Mouse (Mus musculus) neural tube, embryonic 15.5 days (tissue): Measurements from ENCODE around the gene Fam3a. TPM values are rescaled to one million over a fixed set of nuclear protein-coding genes. Genes with fewer than 3 reads are reported as not detected.
"Not testable (repeated sequence)": the region's sequence is repeated elsewhere in the genome, so short reads cannot be mapped to it uniquely, and the experiment has no call there.

Source experiments
- ATAC-seq: fragments of 200-750 bp; cut with Nextera tagmentation; 2 replicates; pipeline ENCODE4 v1.8.0; 2017; ENCODE audit warnings: mild to moderate bottlenecking, moderate TSS enrichment, moderate library complexity; ENCODE audit not compliant: low FRiP score
- H3K27ac ChIP-seq: fragments of 300-500 bp; sonication (generic); replicated peaks from 2 replicates; pipeline ENCODE4 v1.5.1; 2015; ENCODE audit warnings: mild to moderate bottlenecking, inconsistent platforms
- H3K27me3 ChIP-seq: fragments of 300-500 bp; sonication (generic); replicated peaks from 2 replicates; pipeline ENCODE4 v1.6.1; 2015; ENCODE audit warnings: inconsistent platforms
- H3K36me3 ChIP-seq: fragments of 300-500 bp; sonication (generic); 2 replicates; pipeline ENCODE4 v1.6.1; 2015; ENCODE audit warnings: inconsistent platforms
- H3K4me1 ChIP-seq: fragments of 300-500 bp; sonication (generic); 2 replicates; pipeline ENCODE4 v1.6.1; 2015; ENCODE audit warnings: inconsistent platforms
- H3K4me2 ChIP-seq: fragments of 300-500 bp; sonication (generic); 2 replicates; pipeline ENCODE4 v1.6.1; 2015; ENCODE audit warnings: inconsistent platforms, mild to moderate bottlenecking, moderate library complexity
- H3K4me3 ChIP-seq: fragments of 300-500 bp; sonication (generic); replicated peaks from 2 replicates; pipeline ENCODE4 v1.5.1; 2015; ENCODE audit warnings: mild to moderate bottlenecking, inconsistent platforms
- H3K9ac ChIP-seq: fragments of 300-500 bp; sonication (generic); replicated peaks from 2 replicates; pipeline ENCODE4 v1.6.1; 2015; ENCODE audit warnings: mild to moderate bottlenecking, inconsistent platforms
- H3K9me3 ChIP-seq: fragments of 300-500 bp; sonication (generic); replicated peaks from 2 replicates; pipeline ENCODE4 v1.6.1; 2016; ENCODE audit warnings: inconsistent platforms
- WGBS: fragments of 180-500 bp; shearing (Covaris S2); methylation state at CpG from one replicate; pipeline ENCODE4 v1.1.7; 2015; ENCODE audit warnings: mixed read lengths; 5-methylcytosine and 5-hydroxymethylcytosine counted together
- polyA plus RNA-seq: library from polyadenylated mRNA; unstranded; fragments of >200 nt; fragmentation: Nextera tagmentation; extraction: Ambion mirVana; gene quantifications from 2 replicates; pipeline ENCODE4 v1.2.1, GENCODE M21; 2015

Gene Fam3a
- polyA plus RNA-seq, 1 experiment from 2014 or later: 36.6 TPM

DNA sequence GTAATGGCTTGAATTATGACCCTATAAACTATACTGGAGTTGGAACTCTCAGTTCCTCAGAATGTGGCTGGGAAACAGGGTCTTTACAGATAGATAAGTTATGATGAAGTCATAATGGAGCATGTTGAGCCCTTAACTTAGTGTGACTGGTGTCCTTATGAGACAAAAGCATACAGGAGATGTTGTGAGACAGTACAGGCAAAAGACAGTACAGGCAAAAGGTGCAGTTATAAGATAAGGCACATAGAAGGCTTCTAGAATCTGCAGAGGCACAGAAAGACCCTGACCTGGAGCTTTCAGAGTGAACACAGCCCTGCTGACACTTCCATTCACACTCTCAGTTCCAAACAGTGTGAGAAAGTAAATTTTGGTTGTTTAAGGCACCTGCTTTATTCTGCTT lies 4.9 kb downstream of the Fam3a start:
- ATAC-seq: no peak
- Histone ChIP-seq H3K4me2 (no peak overlapping the region), H3K36me3 (peaks cover 6% of the 10 kb centered on the region; the same call in 1 of the 2 replicates)

DNA sequence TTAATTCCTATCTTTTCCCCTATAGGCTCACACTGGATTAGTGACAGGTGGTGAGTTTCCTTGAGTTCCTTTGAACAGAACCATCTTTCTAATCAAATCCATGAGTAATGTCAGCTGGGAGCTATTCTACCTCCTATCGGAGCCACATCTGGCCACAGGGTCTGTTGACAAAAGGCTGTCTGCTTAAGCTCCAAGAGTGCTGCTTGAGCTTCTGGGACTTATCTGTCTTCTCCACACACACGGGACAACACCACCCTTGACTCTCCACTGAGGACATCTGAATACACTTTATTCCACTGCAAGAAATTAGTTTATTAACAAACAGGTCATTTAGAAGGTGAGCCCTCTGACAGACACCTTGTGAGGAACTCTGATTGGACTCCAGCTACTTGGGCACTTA lies 8.6 kb downstream of the Fam3a start:
- ATAC-seq: no peak
- H3K36me3 ChIP-seq: peaks cover 6% of the 10 kb centered on the region; the same call in 1 of the 2 replicates
- no peaks in the 10 kb centered on the region for H3K4me1 ChIP-seq
- no peak overlapping the region for H3K4me2 ChIP-seq
- H3K27me3 ChIP-seq: no peaks in the 10 kb centered on the region
- no peak overlapping the region for H3K4me3 ChIP-seq
- H3K9ac ChIP-seq: no peak overlapping the region
- no peaks in the 10 kb centered on the region for H3K9me3 ChIP-seq
- no peak overlapping the region for H3K27ac ChIP-seq
- WGBS: 87% methylated on average over 2 of the region's 2 CpGs

More for the DNA sequence above, 4.9 kb downstream of the Fam3a start:
- Histone ChIP-seq H3K4me1 (peaks cover 2% of the 10 kb centered on the region; the same call in 1 of the 2 replicates), H3K27me3 (no peaks in the 10 kb centered on the region), H3K4me3 (no peak overlapping the region), H3K9me3 (no peaks in the 10 kb centered on the region), H3K27ac (no peak overlapping the region), H3K9ac (no peak overlapping the region)

DNA sequence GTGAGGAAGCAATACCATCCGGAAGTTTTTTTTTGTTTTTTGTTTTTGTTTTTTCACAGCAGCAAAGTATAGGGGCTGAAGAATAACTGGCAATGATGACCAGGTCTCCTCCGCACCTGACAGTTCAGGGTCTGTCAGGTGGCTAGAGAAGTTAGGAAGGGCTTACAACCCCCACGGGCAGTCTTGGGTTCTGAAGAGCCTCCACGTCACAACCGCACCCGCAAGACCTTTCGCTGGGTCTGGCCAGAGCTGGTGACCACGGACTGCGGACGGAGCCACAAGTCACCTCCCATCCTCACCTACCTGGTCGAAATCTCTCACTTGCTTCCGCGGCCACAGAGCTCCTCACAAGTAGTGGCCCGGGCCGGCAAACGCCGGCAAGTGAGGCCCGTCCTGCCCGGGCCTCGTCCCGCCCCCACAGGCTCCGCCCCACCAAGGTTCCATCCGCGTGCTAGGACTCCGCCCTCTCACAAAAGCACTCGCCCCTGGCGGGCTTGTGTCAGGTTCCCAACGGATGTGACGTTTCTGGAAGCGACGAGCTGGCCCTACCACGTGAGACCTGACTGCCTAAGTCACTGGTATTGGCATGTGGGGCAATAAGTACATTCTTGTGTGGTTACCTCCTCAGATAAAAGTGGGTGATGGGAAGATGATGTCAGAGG lies 20.1 kb downstream of the Fam3a start, which contains the start of the genes Ubl4a and Slc10a3:
Gene Ubl4a, minus strand, starts transcription at position 331 of the 662 bp plus-strand sequence.
Gene Slc10a3, minus strand, starts transcription at position 462 of the 662 bp plus-strand sequence.
- Histone ChIP-seq H3K9me3 (no peaks in the 10 kb centered on the region), H3K36me3 (no peaks in the 10 kb centered on the region), H3K9ac (peak within 1 kb of the TSS; percentile 45), H3K27ac (0 out of 2 replicates have a peak within 1 kb of the TSS, but pooled peaks have one; percentile 23), H3K27me3 (no peaks in the 10 kb centered on the region), H3K4me2 (peak within 1 kb of the TSS; percentile 62), H3K4me1 (peaks cover 9% of the 10 kb centered on the region), H3K4me3 (peak within 1 kb of the TSS; percentile 48)
- ATAC-seq: peak; percentile 91
- WGBS: 31% methylated on average over 32 of the region's 32 CpGs

DNA sequence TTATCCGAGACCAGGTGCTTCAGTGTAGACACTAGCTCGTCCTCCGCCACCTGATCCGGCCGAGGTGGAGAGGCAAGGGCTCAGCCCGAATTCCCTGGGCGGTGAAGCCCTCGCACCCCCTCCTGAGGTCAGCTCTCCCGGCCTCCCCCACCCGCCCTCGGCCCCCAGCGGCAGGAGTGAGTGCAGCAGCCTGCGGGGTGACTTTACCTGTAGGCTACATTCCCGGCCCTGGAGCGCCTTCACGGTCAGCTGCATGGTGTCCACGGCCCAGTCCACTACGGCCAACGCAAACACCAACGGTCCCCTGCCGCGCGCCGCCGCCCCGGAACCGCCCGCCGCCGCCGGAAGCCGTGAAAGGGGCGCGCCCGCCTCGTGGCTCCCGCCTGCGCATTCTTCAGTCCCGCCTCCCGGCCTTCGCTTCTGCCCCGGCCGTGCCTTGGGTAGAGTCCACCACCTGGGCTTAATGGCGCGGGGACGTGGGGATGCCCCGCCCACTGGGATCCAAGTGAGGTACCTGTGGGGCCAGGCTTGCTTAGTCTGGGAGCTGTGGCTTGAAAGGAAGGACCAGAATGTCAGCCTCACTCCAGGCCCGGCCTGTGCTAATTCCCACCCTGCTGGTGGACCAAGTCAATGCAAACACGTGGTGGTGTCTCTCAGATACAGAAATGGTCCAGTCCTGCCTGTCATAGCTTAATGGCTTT lies 24.7 kb downstream of the Fam3a start:
- peak overlapping the region; percentile 80 for H3K9ac ChIP-seq
- peak; percentile 86 for ATAC-seq
- H3K9me3 ChIP-seq: no peaks in the 10 kb centered on the region
- H3K27ac ChIP-seq: peak overlapping the region; percentile 79
- H3K4me3 ChIP-seq: peak overlapping the region; percentile 56
- H3K36me3 ChIP-seq: no peaks in the 10 kb centered on the region
- peaks cover 19% of the 10 kb centered on the region for H3K4me1 ChIP-seq
- no peaks in the 10 kb centered on the region for H3K27me3 ChIP-seq
- peak overlapping the region; percentile 63 for H3K4me2 ChIP-seq
- 20% methylated on average over 38 of the region's 49 CpGs for WGBS

DNA sequence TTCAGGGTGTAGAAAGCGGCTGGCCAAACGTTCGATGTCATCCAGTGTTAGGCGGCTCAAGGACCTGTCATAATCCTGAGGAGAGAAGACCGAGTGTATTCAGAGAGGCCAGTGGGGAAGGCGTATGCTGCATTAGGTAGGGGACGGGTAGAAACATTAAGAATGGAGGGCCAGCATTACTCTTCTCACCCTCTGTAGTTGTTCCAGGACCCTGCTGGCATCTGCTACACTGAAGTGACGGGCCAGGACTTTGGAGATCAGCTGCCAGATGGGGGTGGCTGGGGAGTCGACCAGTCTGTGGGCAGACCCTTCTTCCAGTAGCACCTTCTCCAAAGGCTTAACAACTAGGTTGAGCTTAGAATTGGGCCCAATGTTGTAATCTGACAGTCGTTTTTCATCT lies 25.6 kb downstream of the Fam3a start:
- no peak for ATAC-seq

DNA sequence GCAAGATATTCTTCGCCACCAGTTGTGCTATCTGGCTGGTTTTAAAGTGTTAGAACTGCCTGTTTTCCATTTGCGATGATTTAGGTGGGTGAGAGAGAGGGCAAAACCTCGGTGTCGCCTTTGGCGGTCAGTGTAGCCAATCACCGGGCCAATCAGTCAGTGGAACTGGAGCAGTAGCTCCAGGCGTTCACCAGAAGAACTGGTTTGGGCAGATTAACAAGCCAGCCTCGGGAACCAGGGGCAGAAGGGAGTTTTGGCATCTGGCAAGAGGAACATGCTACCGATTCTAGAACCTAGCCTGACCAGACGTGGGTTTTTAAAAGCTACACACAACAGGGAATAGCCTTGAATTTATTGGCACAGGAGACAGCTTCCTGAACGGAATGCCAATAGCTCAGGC lies 33.9 kb downstream of the Fam3a start:
- ATAC-seq: no peak
- WGBS: 52% methylated on average over 11 of the region's 11 CpGs

More for the DNA sequence above, 25.6 kb downstream of the Fam3a start:
- Histone ChIP-seq H3K9me3 (no peaks in the 10 kb centered on the region), H3K27me3 (no peaks in the 10 kb centered on the region), H3K4me2 (peak overlapping the region; percentile 63), H3K27ac (peak overlapping the region; percentile 79; the same call in 1 of the 2 replicates), H3K9ac (peak overlapping the region; percentile 80), H3K4me3 (peak overlapping the region; percentile 56), H3K36me3 (no peaks in the 10 kb centered on the region), H3K4me1 (peaks cover 18% of the 10 kb centered on the region)
- WGBS: 71% methylated on average over 10 of the region's 10 CpGs

DNA sequence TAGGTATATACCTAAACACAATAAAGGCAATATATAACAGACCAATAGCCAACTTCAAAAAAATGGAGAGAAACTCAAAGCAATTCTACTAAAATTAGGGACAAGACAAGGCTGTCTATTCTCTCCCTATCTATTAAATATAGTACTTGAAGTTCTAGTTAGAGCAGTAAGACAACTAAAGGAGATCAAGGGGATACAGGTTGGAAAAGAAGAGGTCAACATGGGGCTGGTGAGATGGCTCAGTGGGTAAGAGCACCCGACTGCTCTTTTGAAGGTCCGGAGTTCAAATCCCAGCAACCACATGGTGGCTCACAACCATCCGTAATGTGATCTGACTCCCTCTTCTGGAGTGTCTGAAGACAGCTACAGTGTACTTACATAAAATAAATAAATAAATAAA lies 36.0 kb downstream of the Fam3a start:
- H3K36me3 ChIP-seq, H3K9ac ChIP-seq, H3K4me1 ChIP-seq, H3K9me3 ChIP-seq, H3K27me3 ChIP-seq, H3K4me3 ChIP-seq, ATAC-seq, H3K4me2 ChIP-seq, H3K27ac ChIP-seq: not testable (repeated sequence)
- WGBS: 92% methylated on average over 3 of the region's 3 CpGs

More for the DNA sequence above, 33.9 kb downstream of the Fam3a start:
- Histone ChIP-seq H3K9me3 (no peaks in the 10 kb centered on the region), H3K4me2 (no peak overlapping the region), H3K27ac (no peak overlapping the region), H3K27me3 (no peaks in the 10 kb centered on the region), H3K4me1 (no peaks in the 10 kb centered on the region), H3K9ac (no peak overlapping the region), H3K36me3 (no peaks in the 10 kb centered on the region), H3K4me3 (no peak overlapping the region)

DNA sequence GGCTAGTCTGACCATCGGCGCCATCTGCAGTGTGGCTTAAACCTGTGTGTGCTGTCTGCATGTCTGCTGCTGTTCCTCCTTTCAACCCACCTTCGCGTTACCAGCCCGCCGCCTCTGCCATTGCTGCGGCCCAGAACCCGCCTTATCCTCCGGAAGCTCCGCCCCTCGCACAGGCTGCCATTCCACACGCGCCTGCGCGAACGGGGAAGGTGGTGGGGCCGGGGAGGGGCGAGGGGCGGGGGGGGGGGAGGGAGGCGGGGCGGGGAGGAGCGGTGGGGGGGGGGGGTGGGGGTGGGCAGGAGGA lies 39.7 kb downstream of the Fam3a start, which contains the start of gene Lage3:
Gene Lage3, minus strand, starts transcription at position 152 of the 304 bp plus-strand sequence.
- Histone ChIP-seq H3K27me3 (no peaks in the 10 kb centered on the region), H3K4me2 (peak within 1 kb of the TSS; percentile 54), H3K4me1 (peaks cover 5% of the 10 kb centered on the region; the same call in 1 of the 2 replicates), H3K27ac (peak within 1 kb of the TSS; percentile 63), H3K36me3 (no peaks in the 10 kb centered on the region), H3K9ac (peak within 1 kb of the TSS; percentile 37), H3K9me3 (no peaks in the 10 kb centered on the region), H3K4me3 (peak within 1 kb of the TSS; percentile 44)
- 26% methylated on average over 16 of the region's 22 CpGs for WGBS
- ATAC-seq: peak; percentile 92

DNA sequence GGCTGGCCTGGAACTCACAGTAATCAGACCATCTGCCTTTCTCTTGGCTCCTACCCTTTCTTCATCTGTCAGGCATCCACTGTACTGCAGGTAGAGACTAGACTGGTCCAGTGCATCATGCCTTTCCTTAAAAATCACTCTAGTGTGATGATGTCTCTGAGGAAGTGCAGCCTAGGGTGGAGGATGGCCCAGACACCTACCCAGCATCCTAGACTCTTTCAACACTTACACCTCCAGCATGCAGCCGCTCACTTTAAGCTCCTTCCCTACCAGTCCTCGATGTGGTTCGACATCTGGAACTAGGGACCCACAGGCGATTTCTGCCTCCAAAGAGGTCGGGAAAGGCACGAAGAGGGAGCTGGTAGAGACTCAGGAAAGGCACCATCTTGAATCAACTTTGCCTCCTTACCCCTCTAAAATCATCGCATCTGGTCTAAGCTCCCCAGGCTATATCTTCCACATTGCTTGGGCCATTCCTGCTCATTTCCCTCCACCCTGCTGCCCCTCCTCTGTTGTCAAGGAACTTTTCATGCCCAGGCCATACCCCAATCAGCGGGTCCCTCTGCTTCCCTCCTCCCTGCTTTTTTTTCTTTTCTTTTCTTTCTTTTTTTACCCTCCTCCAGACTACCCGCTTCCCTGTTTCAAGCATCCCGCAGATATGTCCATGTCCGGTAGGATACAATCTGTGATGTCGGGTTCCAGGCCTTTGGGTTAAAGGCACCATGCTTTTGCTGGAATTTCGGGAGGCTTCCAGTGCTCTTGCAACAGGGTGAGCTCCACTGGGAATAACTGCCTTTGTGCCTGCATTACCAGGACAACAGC lies 40.2 kb downstream of the Fam3a start:
- Histone ChIP-seq H3K27ac (peak overlapping the region; percentile 63), H3K36me3 (no peaks in the 10 kb centered on the region), H3K4me2 (peak overlapping the region; percentile 54), H3K9ac (peak overlapping the region; percentile 37), H3K4me1 (peaks cover 5% of the 10 kb centered on the region; the same call in 1 of the 2 replicates), H3K9me3 (no peaks in the 10 kb centered on the region), H3K27me3 (no peaks in the 10 kb centered on the region), H3K4me3 (peak overlapping the region; percentile 44)
- WGBS: 17% methylated on average over 13 of the region's 13 CpGs
- ATAC-seq: peak; percentile 82
